Mouse (Mus musculus) spleen, adult 2 months (tissue): ENCODE results near the gene Stat2. TPM values are rescaled to one million over a fixed set of nuclear protein-coding genes. Genes with fewer than 3 reads are reported as not detected.
"Not testable (repeated sequence)": the region's sequence is repeated elsewhere in the genome, so short reads cannot be mapped to it uniquely, and the experiment has no call there.

Experiments
- DNase-seq, 2 experiments: peaks; one replicate each; pipeline versions ENCODE4 v3.0.0 to v3.0.0-alpha.2; 2012 to 2021; ENCODE audit warnings: low spot score in 2 of 2, low read depth in 1 of 2
- H3K27ac ChIP-seq: fragments of 200-500 bp; 2 replicates; pipeline ENCODE4 v1.5.1; 2012; ENCODE audit warnings: low read length, inconsistent platforms; ENCODE audit not compliant: insufficient read depth
- H3K27me3 ChIP-seq: fragments of 200-500 bp; 2 replicates; pipeline ENCODE4 v1.6.1; 2012; ENCODE audit warnings: mild to moderate bottlenecking, moderate library complexity, low read length, inconsistent platforms; ENCODE audit not compliant: control insufficient read depth, insufficient read depth
- H3K36me3 ChIP-seq: fragments of 200-500 bp; 2 replicates; pipeline ENCODE4 v1.6.1; 2012; ENCODE audit warnings: mild to moderate bottlenecking, low read length, inconsistent platforms; ENCODE audit not compliant: control insufficient read depth, insufficient read depth
- H3K4me1 ChIP-seq: fragments of 200-500 bp; 2 replicates; pipeline ENCODE4 v1.6.1; 2011; ENCODE audit warnings: inconsistent platforms; ENCODE audit not compliant: control insufficient read depth, insufficient read depth, insufficient read length
- H3K4me3 ChIP-seq: fragments of 200-500 bp; 2 replicates; pipeline ENCODE4 v1.5.1; 2011; ENCODE audit warnings: mild to moderate bottlenecking, inconsistent platforms; ENCODE audit not compliant: insufficient read depth, insufficient read length; ENCODE audit errors: extremely low read depth
- CTCF ChIP-seq: fragments of 200-500 bp; IDR thresholded peaks from 2 replicates; pipeline ENCODE4 v1.5.1; 2011; ENCODE audit warnings: mild to moderate bottlenecking, inconsistent platforms; ENCODE audit not compliant: insufficient read depth, insufficient read length, insufficient replicate concordance; ENCODE audit errors: extremely low read depth
- POLR2A ChIP-seq: fragments of 200-500 bp; IDR thresholded peaks from 2 replicates; pipeline ENCODE4 v1.6.1; 2011; ENCODE audit warnings: low read depth, low read length, inconsistent platforms
- WGBS: fragments of 180-500 bp; shearing (Covaris S2); methylation state at CpG from one replicate; pipeline ENCODE4 v1.1.7; 2018; 5-methylcytosine and 5-hydroxymethylcytosine counted together
- polyA plus RNA-seq: library from polyadenylated mRNA; depleted of rRNA; stranded (reverse); fragments of >200 nt; gene quantifications from 2 replicates; pipeline ENCODE4 v1.2.3, GENCODE M21; 2012

Stat2 gene
- polyA plus RNA-seq, 1 experiment: 34.6 TPM

DNA sequence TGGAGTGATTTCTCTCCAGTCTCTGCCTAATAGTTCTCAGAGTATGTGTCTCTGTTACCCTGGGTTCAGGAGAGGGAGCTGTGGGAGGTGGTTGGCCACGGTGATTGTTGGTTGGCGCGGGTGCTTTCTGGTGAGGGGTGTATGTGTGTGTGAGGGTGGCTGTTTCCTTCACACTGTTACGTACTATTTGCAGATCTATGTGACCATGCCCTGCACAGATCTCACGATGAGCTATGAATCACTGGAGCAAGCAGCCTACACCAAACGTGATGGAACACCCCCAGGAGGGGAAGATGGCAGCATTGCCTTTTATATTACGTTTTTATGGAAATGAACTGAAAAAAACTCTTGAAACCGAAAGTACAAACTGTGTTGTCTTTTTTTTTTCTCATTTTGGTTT, 56.5 kb downstream of the Stat2 start:
- no peak overlapping the region for H3K4me3 ChIP-seq
- H3K27me3 ChIP-seq: no peaks in the 10 kb centered on the region
- H3K4me1 ChIP-seq: peaks cover 4% of the 10 kb centered on the region; the same call in 1 of the 2 replicates
- 87% methylated on average over 8 of the region's 8 CpGs for WGBS
- no peak for TF ChIP-seq CTCF
- no peak for TF ChIP-seq POLR2A
- DNase-seq: no peak
- peaks cover 10% of the 10 kb centered on the region for H3K36me3 ChIP-seq
- H3K27ac ChIP-seq: no peak overlapping the region

- Histone ChIP-seq H3K36me3 (peaks cover 10% of the 10 kb centered on the region), H3K4me1 (peaks cover 4% of the 10 kb centered on the region; the same call in 1 of the 2 replicates), H3K27me3 (no peaks in the 10 kb centered on the region), H3K27ac (no peak overlapping the region), H3K4me3 (no peak overlapping the region)
- no peak for TF ChIP-seq CTCF
- no peak for TF ChIP-seq POLR2A
- WGBS: 81% methylated on average over 10 of the region's 10 CpGs
- DNase-seq: no peak
Observed at GRCm38 (mm10) chr10:128327610-128328009, 57.3 kb downstream of the Stat2 start.

GRCm38 (mm10) chr10:128332358-128333249, 62.2 kb downstream of the Stat2 start:
- DNase-seq, H3K27ac ChIP-seq, H3K4me3 ChIP-seq, H3K36me3 ChIP-seq, H3K4me1 ChIP-seq, H3K27me3 ChIP-seq: not testable (repeated sequence)
- WGBS: 63% methylated on average over 6 of the region's 6 CpGs

- TF ChIP-seq CTCF: peak; percentile 72; the same call in 1 of the 2 replicates
- no peak for TF ChIP-seq POLR2A
- Histone ChIP-seq H3K36me3 (no peaks in the 10 kb centered on the region), H3K27me3 (no peaks in the 10 kb centered on the region), H3K27ac (no peak overlapping the region), H3K4me3 (no peak overlapping the region), H3K4me1 (peaks cover 2% of the 10 kb centered on the region; the same call in 1 of the 2 replicates)
- DNase-seq: peak; percentile 71 to 83
- 4% methylated on average over 4 of the region's 4 CpGs for WGBS
Observed at GRCm38 (mm10) chr10:128335582-128335981, 65.2 kb downstream of the Stat2 start.

DNA sequence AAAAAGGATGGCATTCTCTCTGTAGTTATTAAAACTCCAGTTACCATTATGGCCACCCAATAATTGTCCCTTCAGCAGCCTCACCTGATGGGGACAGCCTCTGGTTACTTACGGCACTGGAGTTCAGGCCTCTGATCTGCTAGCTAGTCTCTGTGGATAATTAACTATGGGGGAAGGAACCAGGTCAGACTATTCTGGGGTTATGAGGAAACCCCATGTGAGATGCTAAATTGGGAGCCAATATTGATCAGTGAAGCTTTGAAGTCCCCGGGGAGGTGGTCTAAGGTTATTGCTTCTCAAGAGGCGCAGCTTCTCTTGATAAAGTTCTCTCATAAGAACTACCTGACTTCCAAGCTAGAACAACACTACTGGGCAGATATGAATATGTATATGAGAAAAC, 65.8 kb downstream of the Stat2 start:
- DNase-seq: no peak
- no peaks in the 10 kb centered on the region for H3K27me3 ChIP-seq
- H3K27ac ChIP-seq: no peak overlapping the region
- no peak overlapping the region for H3K4me3 ChIP-seq
- no peak for TF ChIP-seq POLR2A
- H3K36me3 ChIP-seq: no peaks in the 10 kb centered on the region
- peaks cover 2% of the 10 kb centered on the region; the same call in 1 of the 2 replicates for H3K4me1 ChIP-seq
- WGBS: 93% methylated on average over 3 of the region's 3 CpGs

DNA sequence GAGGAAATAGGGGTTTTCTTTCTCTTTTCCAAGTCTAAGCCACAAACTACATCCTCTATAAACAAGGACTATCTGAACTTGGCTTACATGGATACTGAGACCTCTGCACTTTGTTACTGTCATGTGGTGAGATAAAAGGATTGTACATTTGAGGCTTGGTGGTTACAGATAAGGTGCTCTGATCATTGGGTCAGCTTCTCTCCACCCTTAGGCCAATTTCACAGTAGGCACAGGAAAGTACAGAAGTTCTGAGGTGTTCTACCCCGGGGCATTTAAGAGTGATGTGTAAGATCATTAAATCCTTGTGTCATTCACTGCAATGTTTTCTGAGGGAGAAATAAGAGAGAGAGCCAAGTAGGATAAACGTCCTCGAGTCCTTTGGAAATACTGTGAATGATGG, 66.2 kb downstream of the Stat2 start:
- WGBS: 76% methylated on average over 3 of the region's 3 CpGs
- no peak overlapping the region for H3K27ac ChIP-seq
- no peak overlapping the region for H3K4me3 ChIP-seq
- no peaks in the 10 kb centered on the region for H3K27me3 ChIP-seq
- no peaks in the 10 kb centered on the region for H3K36me3 ChIP-seq
- H3K4me1 ChIP-seq: peaks cover 2% of the 10 kb centered on the region; the same call in 1 of the 2 replicates
- TF ChIP-seq POLR2A: no peak
- TF ChIP-seq CTCF: no peak
- no peak for DNase-seq
